Mouse (Mus musculus): Measurements from ENCODE around the gene Plek2. TPM values are rescaled to one million over a fixed set of nuclear protein-coding genes. Genes with fewer than 3 reads are reported as not detected.
A peak's percentile ranks its signal among the peaks of the same experiment; 100 is the strongest.

Gene Plek2
- polyA plus RNA-seq, 1 experiment: not detected

DNA sequence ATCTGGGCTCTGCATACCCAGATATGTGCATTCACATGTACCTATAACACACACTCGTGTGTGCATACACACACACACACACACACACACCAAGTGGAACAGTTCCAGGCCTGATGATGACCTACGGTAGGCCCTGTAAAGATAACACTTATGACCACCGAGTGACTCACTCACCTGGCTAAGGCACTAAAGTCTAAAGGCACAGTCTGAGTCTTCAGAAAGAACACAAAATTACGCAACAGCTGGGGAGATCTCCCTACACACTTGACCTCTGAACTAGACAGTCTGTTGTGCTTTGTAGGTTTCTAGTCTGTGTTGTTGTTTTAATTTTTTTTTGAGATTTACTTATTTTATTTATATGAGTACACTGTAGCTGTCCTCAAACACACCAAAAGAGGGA is 7.7 kb upstream of the Plek2 start:
- H3K4me3 ChIP-seq (ENCODE audit: insufficient read depth, low read length): no peak overlapping the region
- 0 out of 2 replicates have a peak, but pooled peaks cover 2% of the 10 kb centered on the region for H3K4me1 ChIP-seq (ENCODE audit: control insufficient read depth, insufficient read depth, low read length)
- H3K27ac ChIP-seq (ENCODE audit: insufficient read depth, low read depth, low read length): no peak overlapping the region
- no peak for TF ChIP-seq CTCF (IDR thresholded peaks at IDR 0.05; ENCODE audit: low read depth, low read length)
- TF ChIP-seq POLR2A (IDR thresholded peaks at IDR 0.05; ENCODE audit: borderline replicate concordance, low read depth, low read length): no peak

DNA sequence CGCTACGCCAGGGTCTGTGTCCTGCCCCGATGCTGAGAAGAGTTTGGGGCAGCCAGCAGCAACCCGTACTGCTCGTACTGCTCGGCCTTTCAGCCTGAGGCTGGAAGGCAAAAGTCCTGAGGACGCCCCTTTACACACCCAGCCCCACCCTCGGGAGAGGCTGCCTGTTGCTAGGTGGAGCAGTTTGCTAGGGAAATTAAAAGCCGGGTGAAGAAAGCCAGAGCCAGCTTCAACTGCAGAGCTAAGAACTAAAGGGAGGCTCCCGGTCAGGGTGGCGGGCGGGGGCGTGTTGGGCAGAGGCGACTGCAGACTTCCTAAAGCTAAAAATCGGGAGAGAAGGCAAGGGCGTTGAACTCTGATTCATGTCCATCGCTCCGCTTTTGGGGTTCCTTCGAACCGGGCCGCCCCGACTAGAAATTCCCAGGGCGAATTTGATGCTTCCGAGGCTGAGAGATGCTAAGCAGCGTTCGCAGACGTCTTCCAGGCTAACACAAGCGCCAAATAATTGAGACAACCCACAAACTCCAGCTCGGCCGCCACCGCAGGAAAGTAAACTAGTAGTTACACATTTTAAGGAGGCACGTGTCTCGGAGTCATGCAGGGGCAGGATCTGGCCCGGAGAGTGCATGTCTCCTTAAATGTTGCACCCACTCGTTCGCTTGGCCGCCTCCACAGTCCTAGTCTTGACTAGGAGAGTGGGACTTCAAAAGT is 5.1 kb upstream of the Plek2 start:
- Histone ChIP-seq H3K4me1 (ENCODE audit: control insufficient read depth, insufficient read depth, low read length) (peaks cover 10% of the 10 kb centered on the region), H3K27ac (ENCODE audit: insufficient read depth, low read depth, low read length) (no peak overlapping the region), H3K4me3 (ENCODE audit: insufficient read depth, low read length) (peak overlapping the region; percentile 28)
- TF ChIP-seq CTCF (IDR thresholded peaks at IDR 0.05; ENCODE audit: low read depth, low read length) (no peak), POLR2A (IDR thresholded peaks at IDR 0.05; ENCODE audit: borderline replicate concordance, low read depth, low read length) (no peak)

DNA sequence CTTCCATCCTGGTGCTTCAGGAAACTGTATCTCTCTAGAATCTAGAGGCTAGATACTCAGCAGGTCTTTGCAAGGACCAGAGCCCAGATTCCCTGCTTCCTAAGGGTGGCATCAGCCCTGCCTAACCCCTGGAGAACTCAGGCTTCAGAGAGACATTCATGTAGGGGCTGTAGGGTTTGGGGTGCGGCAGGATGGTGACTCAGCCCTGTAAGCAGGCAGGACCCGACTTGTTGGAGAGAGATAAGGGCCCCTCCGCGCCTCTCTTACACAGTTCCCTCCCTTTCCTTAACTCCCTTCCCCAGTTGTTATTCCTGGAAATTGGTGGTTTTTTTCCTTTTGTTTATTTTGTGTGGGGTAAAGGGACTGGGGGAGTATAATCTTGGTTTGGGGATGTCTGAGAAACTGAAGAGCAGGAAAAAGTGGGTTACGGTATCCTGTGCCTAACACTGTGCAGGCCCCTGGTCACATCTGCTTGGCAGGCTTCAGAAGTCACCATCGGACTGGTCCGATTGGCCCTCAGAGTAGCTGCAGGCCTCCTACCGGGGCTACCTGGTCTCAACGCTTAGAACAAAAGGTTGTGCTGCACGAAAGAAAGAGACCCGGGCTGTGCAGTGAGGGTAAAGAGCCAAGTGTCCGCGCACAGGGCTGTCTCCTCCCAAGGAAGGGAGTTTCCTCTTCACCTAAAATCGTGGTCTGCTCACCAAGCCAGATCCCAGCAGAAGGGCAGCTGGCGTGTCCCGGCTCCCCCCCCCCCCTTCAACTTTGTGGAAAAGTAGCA is 4.1 kb upstream of the Plek2 start:
- Histone ChIP-seq H3K27ac (ENCODE audit: insufficient read depth, low read depth, low read length) (no peak overlapping the region), H3K4me3 (ENCODE audit: insufficient read depth, low read length) (peak overlapping the region; percentile 28; the same call in 1 of the 2 replicates), H3K4me1 (ENCODE audit: control insufficient read depth, insufficient read depth, low read length) (peaks cover 13% of the 10 kb centered on the region)
- TF ChIP-seq CTCF (IDR thresholded peaks at IDR 0.05; ENCODE audit: low read depth, low read length) (no peak), POLR2A (IDR thresholded peaks at IDR 0.05; ENCODE audit: borderline replicate concordance, low read depth, low read length) (no peak)

GRCm38 (mm10) chr12:78908081-78908605 is 1.4 kb upstream of the Plek2 start:
- TF ChIP-seq POLR2A (IDR thresholded peaks at IDR 0.05; ENCODE audit: borderline replicate concordance, low read depth, low read length) (no peak), CTCF (IDR thresholded peaks at IDR 0.05; ENCODE audit: low read depth, low read length) (no peak)
- Histone ChIP-seq H3K27ac (ENCODE audit: insufficient read depth, low read depth, low read length) (no peak overlapping the region), H3K4me3 (ENCODE audit: insufficient read depth, low read length) (no peak overlapping the region), H3K4me1 (ENCODE audit: control insufficient read depth, insufficient read depth, low read length) (peaks cover 13% of the 10 kb centered on the region)

- Histone ChIP-seq H3K27ac (ENCODE audit: insufficient read depth, low read depth, low read length) (no peak overlapping the region), H3K4me1 (ENCODE audit: control insufficient read depth, insufficient read depth, low read length) (peaks cover 19% of the 10 kb centered on the region), H3K4me3 (ENCODE audit: insufficient read depth, low read length) (no peak overlapping the region)
- TF ChIP-seq POLR2A (IDR thresholded peaks at IDR 0.05; ENCODE audit: borderline replicate concordance, low read depth, low read length) (no peak), CTCF (IDR thresholded peaks at IDR 0.05; ENCODE audit: low read depth, low read length) (no peak)
These were observed 2.3 kb downstream of the Plek2 start for GRCm38 (mm10) chr12:78904499-78904898.

DNA sequence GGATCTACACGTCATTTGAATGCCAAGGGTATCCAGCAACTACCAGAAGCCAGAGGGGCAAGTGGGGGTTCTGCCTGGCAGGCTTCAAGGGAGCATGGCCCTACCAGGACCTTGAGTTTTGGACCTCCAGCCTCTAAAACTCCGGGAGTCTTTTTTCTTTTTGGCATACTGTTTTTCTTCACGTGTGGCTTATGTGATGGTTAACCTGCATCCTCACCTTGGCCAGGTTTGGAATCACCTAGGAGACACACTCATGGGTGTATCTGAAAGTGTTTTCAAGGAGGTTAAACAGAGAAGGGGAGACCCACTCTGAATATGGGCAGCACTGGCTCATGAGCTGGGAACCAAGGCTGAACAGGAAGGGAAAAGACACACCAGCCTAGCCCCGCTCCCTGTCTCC is 3.5 kb downstream of the Plek2 start:
- no peak for TF ChIP-seq POLR2A (IDR thresholded peaks at IDR 0.05; ENCODE audit: borderline replicate concordance, low read depth, low read length)
- no peak for TF ChIP-seq CTCF (IDR thresholded peaks at IDR 0.05; ENCODE audit: low read depth, low read length)
- Histone ChIP-seq H3K27ac (ENCODE audit: insufficient read depth, low read depth, low read length) (no peak overlapping the region), H3K4me1 (ENCODE audit: control insufficient read depth, insufficient read depth, low read length) (peaks cover 17% of the 10 kb centered on the region), H3K4me3 (ENCODE audit: insufficient read depth, low read length) (no peak overlapping the region)

DNA sequence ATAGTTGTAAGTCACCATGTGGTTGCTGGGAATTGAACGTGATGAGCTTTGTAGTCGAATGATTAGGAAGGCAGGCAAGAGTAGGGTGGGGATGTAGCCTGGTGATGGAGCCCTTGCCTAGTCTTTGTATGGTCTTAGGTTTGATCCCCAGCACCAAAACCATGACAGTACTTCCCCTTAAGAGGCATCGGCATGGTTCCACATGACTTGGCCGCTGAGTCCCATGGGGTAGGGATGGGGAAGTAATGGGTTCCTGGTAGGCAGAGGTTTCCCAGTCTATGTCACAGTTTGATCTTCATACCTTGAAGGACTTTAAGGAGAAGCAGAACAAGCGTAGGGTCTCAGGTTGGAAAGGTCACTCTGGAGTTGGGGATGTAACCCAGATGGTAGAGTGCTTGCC is 5.3 kb downstream of the Plek2 start:
- H3K27ac ChIP-seq (ENCODE audit: insufficient read depth, low read depth, low read length): no peak overlapping the region
- no peak for TF ChIP-seq POLR2A (IDR thresholded peaks at IDR 0.05; ENCODE audit: borderline replicate concordance, low read depth, low read length)
- no peak for TF ChIP-seq CTCF (IDR thresholded peaks at IDR 0.05; ENCODE audit: low read depth, low read length)
- peaks cover 8% of the 10 kb centered on the region for H3K4me1 ChIP-seq (ENCODE audit: control insufficient read depth, insufficient read depth, low read length)

DNA sequence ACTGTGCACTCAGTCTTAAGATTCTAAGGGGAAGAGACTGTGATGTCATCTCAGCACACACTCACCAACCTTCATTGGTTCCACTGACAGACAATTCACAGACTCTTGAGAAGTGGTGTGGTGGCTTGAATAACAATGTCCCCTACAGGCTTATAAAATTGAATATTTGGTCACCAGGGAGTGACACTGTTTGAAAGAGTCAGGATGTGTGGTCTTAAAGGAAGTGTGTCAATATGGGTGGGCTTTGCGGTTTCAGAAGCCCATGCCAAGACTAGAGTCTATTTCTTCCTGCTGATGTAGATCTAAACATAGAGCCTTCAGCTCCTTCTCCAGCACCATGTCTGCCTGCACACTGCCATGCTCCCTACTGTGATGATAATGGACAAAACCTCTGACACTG is 8.9 kb downstream of the Plek2 start:
- Histone ChIP-seq H3K27ac (ENCODE audit: insufficient read depth, low read depth, low read length) (no peak overlapping the region), H3K4me3 (ENCODE audit: insufficient read depth, low read length) (no peak overlapping the region), H3K4me1 (ENCODE audit: control insufficient read depth, insufficient read depth, low read length) (peaks cover 18% of the 10 kb centered on the region)
- TF ChIP-seq CTCF (IDR thresholded peaks at IDR 0.05; ENCODE audit: low read depth, low read length) (no peak), POLR2A (IDR thresholded peaks at IDR 0.05; ENCODE audit: borderline replicate concordance, low read depth, low read length) (no peak)

More for the DNA sequence above, 5.3 kb downstream of the Plek2 start:
- no peak overlapping the region for H3K4me3 ChIP-seq (ENCODE audit: insufficient read depth, low read length)

DNA sequence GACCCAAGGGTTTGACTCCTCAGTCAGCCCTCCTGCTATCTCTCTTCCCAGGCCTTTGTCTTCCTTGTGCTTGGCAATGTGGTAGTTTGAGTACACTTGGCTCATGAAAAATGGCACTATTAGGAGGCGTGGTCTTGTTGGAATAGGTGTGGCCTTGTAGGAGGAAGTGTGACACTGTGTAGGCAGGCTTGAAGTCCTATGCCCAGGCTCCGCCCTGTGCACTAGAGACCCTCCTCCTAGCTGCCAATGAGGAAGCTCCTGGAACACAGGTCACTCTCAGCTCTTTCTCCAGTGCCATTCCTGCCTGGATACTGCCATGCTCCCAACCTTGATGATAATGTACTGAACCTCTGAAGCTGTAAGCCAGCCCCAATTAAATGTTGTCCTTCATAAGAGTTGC is 15.6 kb downstream of the Plek2 start:
- Histone ChIP-seq H3K4me1 (ENCODE audit: control insufficient read depth, insufficient read depth, low read length) (peaks cover 10% of the 10 kb centered on the region), H3K27ac (ENCODE audit: insufficient read depth, low read depth, low read length) (no peak overlapping the region), H3K4me3 (ENCODE audit: insufficient read depth, low read length) (no peak overlapping the region)
- no peak for TF ChIP-seq CTCF (IDR thresholded peaks at IDR 0.05; ENCODE audit: low read depth, low read length)
- no peak for TF ChIP-seq POLR2A (IDR thresholded peaks at IDR 0.05; ENCODE audit: borderline replicate concordance, low read depth, low read length)

DNA sequence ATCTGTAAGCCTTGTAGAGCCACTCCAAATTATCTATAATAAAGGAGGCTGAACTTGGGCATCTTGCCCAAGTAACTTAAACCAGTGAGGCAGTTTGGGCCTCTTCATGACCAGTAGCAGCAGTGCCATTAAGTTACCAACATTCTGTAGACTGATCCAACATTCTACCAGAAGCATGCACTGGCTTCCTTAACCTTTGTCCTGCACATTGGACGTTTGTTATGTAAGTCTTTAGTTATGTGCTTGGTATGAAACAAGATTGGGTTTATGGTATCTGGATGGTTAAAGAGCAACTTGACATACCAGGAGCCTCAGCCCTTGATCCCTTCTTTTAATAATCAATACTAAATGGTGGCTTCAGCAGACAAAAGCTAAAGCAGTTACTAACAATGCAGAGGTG is 16.7 kb downstream of the Plek2 start:
- Histone ChIP-seq H3K27ac (ENCODE audit: insufficient read depth, low read depth, low read length) (no peak overlapping the region), H3K4me3 (ENCODE audit: insufficient read depth, low read length) (no peak overlapping the region), H3K4me1 (ENCODE audit: control insufficient read depth, insufficient read depth, low read length) (peaks cover 10% of the 10 kb centered on the region)
- TF ChIP-seq POLR2A (IDR thresholded peaks at IDR 0.05; ENCODE audit: borderline replicate concordance, low read depth, low read length) (no peak), CTCF (IDR thresholded peaks at IDR 0.05; ENCODE audit: low read depth, low read length) (no peak)

Data from bone marrow macrophage, adult 2 months (primary cell).